Comparison of ENCODE assay signal across 10 mouse cellular contexts in the genomic region with DNA sequence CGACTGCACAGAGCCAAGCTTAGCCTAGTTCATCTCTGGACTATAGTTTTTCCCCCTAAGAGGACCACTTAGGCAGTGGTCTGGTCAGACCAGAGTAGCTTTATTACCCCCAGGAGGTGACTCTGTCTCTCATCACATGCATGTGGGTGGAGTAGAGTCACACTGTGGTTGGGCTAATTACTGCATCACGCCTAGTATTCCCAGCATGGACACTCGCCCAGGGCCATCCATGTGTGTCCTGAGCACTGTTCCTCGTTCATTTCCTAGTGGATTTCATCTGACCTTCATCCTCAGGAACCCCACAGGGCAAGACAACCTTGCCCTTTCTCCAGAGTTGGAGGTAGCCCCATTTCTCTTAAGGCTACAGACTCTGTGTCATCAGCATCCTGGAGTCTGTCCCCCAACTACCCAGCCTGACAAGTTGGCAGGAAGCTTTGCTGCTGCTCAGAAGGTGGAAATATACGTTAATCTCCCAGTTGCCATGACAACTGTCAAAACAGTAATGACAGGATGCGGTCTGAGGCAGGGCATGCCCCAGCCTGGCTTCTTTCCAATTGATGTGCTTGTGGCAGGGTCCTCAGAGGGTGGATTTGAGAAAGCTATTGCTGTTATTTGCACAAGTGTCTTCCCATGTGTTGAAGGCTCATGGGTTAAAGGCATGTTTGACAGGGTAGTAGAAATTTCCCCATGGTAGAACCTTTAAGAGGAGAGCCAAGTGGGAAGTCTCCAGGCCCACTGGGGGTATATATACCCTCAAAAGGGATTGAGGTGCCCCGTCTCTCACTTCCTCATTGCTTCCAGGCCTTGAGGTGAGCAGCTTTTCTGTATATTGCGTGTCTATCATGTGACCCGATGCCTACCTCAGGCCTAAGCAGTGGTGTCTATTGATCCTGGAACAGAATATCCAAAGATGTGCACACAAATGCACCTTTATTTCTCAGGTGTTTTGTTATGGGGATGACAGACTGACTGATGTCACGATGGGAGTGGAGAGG. TPM values are rescaled to one million over a fixed set of nuclear protein-coding genes. Genes with fewer than 3 reads are reported as not detected.
DNase-seq lines count a peak whose midpoint lies in the region; ATAC-seq lines count a peak whose summit lies in the region.
"Had no signal": no experiment of that assay in that cellular context is flagged by ENCODE, and none has a peak within 500 bp of the region (broad histone marks: within the 10 kb centered on the region; RNA-seq: fewer than 3 reads in every experiment).

No protein-coding gene starts in this region.

- 0 out of 2 replicates have a peak, but pooled peaks have one; percentile 13 for ATAC-seq in intestine, embryonic 15.5 days
- no peak for ATAC-seq in intestine, embryonic 16.5 days
- peak; percentile 53 to 64 for ATAC-seq in hematopoietic stem cell, adult 5-6 weeks (replicated peaks in 1 of 2; ENCODE audit: insufficient read depth in 1 of 2, low FRiP score in 2 of 2, low TSS enrichment in 1 of 2, low read depth in 1 of 2, poor library complexity in 2 of 2, severe bottlenecking in 2 of 2)
- ATAC-seq in erythroid progenitor cell, adult 5-6 weeks (replicated peaks; ENCODE audit: low FRiP score, poor library complexity, severe bottlenecking): no peak

- no peak overlapping the region for H3K27ac ChIP-seq in intestine, embryonic 15.5 days
- H3K27ac ChIP-seq in intestine, embryonic 16.5 days (ENCODE audit: low read length): no peak overlapping the region
- H3K27ac ChIP-seq: embryonic facial prominence, embryonic 13.5 days; kidney, postnatal 0 days had no signal

- no peak overlapping the region for H3K9ac ChIP-seq in intestine, embryonic 15.5 days
- H3K9ac ChIP-seq in intestine, embryonic 16.5 days (ENCODE audit: low read depth, low read length): no peak overlapping the region
- H3K9ac ChIP-seq: embryonic facial prominence, embryonic 13.5 days had no signal

- peaks cover 15% of the 10 kb centered on the region for H3K4me1 ChIP-seq in intestine, embryonic 15.5 days (replicated peaks)
- peaks cover 12% of the 10 kb centered on the region; the same call in 1 of the 2 replicates for H3K4me1 ChIP-seq in intestine, embryonic 16.5 days (ENCODE audit: control insufficient read depth, insufficient read depth, low read length)

- H3K9me3 ChIP-seq in intestine, embryonic 15.5 days: no peaks in the 10 kb centered on the region
- H3K9me3 ChIP-seq in intestine, embryonic 16.5 days (ENCODE audit: control insufficient read depth, low read length): no peaks in the 10 kb centered on the region
- H3K9me3 ChIP-seq: embryonic facial prominence, embryonic 13.5 days had no signal

- H3K4me3 ChIP-seq in intestine, embryonic 15.5 days (replicated peaks): no peak overlapping the region
- H3K4me3 ChIP-seq in intestine, embryonic 16.5 days (ENCODE audit: low read length): no peak overlapping the region
- H3K4me3 ChIP-seq: embryonic facial prominence, embryonic 13.5 days had no signal

- H3K27me3 ChIP-seq in intestine, embryonic 15.5 days (replicated peaks): no peaks in the 10 kb centered on the region
- no peaks in the 10 kb centered on the region for H3K27me3 ChIP-seq in intestine, embryonic 16.5 days (replicated peaks; ENCODE audit: control insufficient read depth, insufficient read depth, low read length)
- H3K27me3 ChIP-seq: embryonic facial prominence, embryonic 13.5 days had no signal

- no peaks in the 10 kb centered on the region for H3K36me3 ChIP-seq in intestine, embryonic 15.5 days
- H3K36me3 ChIP-seq in intestine, embryonic 16.5 days (ENCODE audit: control insufficient read depth, insufficient read depth, low read length): no peaks in the 10 kb centered on the region
- H3K36me3 ChIP-seq: embryonic facial prominence, embryonic 13.5 days had no signal

- DNase-seq in MN1 (ENCODE audit: low spot score): peak; percentile 93
- peak; percentile 43 for DNase-seq in retina, embryonic 14.5 days (ENCODE audit: low spot score)
- DNase-seq in urinary bladder, postnatal 10 days (ENCODE audit: low spot score): no peak
- no peak for DNase-seq in layer of hippocampus, postnatal 14 days (ENCODE audit: low spot score in 2 of 2)

- H3K4me2 ChIP-seq in intestine, embryonic 15.5 days (replicated peaks): no peak overlapping the region
- no peak overlapping the region for H3K4me2 ChIP-seq in intestine, embryonic 16.5 days (ENCODE audit: low read depth, low read length)
- H3K4me2 ChIP-seq: embryonic facial prominence, embryonic 13.5 days had no signal

- WGBS in intestine, embryonic 15.5 days: 50% methylated on average over 10 of the region's 10 CpGs
- WGBS in intestine, embryonic 16.5 days: 52% methylated on average over 10 of the region's 10 CpGs

RNA-seq across cellular contexts. Expression of a gene that starts 20.4 kb away (rescaled TPM):
- polyA plus RNA-seq in intestine, embryonic 15.5 days (2015; fragmentation: Nextera tagmentation; extraction: Ambion mirVana): 6.2 and 7.0 TPM in 2 replicates
- polyA plus RNA-seq in intestine, embryonic 16.5 days (2015; fragmentation: Nextera tagmentation; extraction: Ambion mirVana): 5.7 and 5.9 TPM in 2 replicates
- total RNA-seq in hematopoietic stem cell, adult 5-6 weeks (2017): 16.9 and 26.5 TPM in 2 replicates
- total RNA-seq in erythroid progenitor cell, adult 5-6 weeks (2015; ENCODE audit: low replicate concordance): 9.6 and 14.1 TPM in 2 replicates
- 6.3 and 10.2 TPM in 2 replicates for total RNA-seq in erythroid progenitor cell, adult 5-6 weeks (2017; ENCODE audit: low replicate concordance)
- total RNA-seq in layer of hippocampus, postnatal 14 days (2021): 100 to 1,000 TPM; 154 to 165 TPM

RNA-seq across cellular contexts. Expression of a gene that starts 32.6 kb away (rescaled TPM):
- polyA plus RNA-seq in intestine, embryonic 15.5 days (2015; fragmentation: Nextera tagmentation; extraction: Ambion mirVana): 35.4 and 36.3 TPM in 2 replicates
- 36.4 and 40.8 TPM in 2 replicates for polyA plus RNA-seq in intestine, embryonic 16.5 days (2015; fragmentation: Nextera tagmentation; extraction: Ambion mirVana)
- 5.4 and 11.3 TPM in 2 replicates for total RNA-seq in hematopoietic stem cell, adult 5-6 weeks (2017)
- 4.3 TPM in 1 of 2 replicates, not detected in the other for total RNA-seq in erythroid progenitor cell, adult 5-6 weeks (2015; ENCODE audit: low replicate concordance)
- 9.4 TPM in 1 of 2 replicates, not detected in the other for total RNA-seq in erythroid progenitor cell, adult 5-6 weeks (2017; ENCODE audit: low replicate concordance)
- 10 to 100 TPM; 24.0 to 27.8 TPM for total RNA-seq in layer of hippocampus, postnatal 14 days (2021)

Comparison
In these comparisons a context has a peak if more than half of its experiments do, and no peak if none do; other contexts are left out.
1. ATAC-seq: peak in intestine, embryonic 15.5 days (single experiment) and hematopoietic stem cell, adult 5-6 weeks (2 of 2); none in intestine, embryonic 16.5 days (single experiment) and erythroid progenitor cell, adult 5-6 weeks (single experiment).
2. DNase-seq: peak in MN1 (single experiment) and retina, embryonic 14.5 days (single experiment); none in urinary bladder, postnatal 10 days (single experiment) and layer of hippocampus, postnatal 14 days (0 of 2).